Mouse (Mus musculus) monocyte, adult 5-6 weeks (primary cell): ENCODE data around the gene Tcf15. TPM values are rescaled to one million over a fixed set of nuclear protein-coding genes. Genes with fewer than 3 reads are reported as not detected.

ENCODE experiments used
- ATAC-seq: fragments of 153-309, 156-312 bp; replicated peaks from 2 replicates; pipeline ENCODE4 v1.8.0; 2017; ENCODE audit warnings: mild to moderate bottlenecking; ENCODE audit not compliant: low TSS enrichment, insufficient number of reproducible peaks, severe bottlenecking, poor library complexity, low FRiP score
- total RNA-seq: library from RNA; stranded (forward); fragments of 200-1000, 200-491, 200-594 nt; gene quantifications from 3 replicates; pipeline ENCODE4 v1.2.3, GENCODE M21; 2017

The Tcf15 gene
- total RNA-seq, 1 experiment from 2014 or later: not detected

- ATAC-seq: no peak
Measured at GRCm38 (mm10) chr2:152155414-152156208, 12.2 kb downstream of the Tcf15 start.

GRCm38 (mm10) chr2:152156471-152156870 lies 13.1 kb downstream of the Tcf15 start:
- no peak for ATAC-seq

GRCm38 (mm10) chr2:152159487-152159886 lies 16.1 kb downstream of the Tcf15 start:
- ATAC-seq: no peak

GRCm38 (mm10) chr2:152166257-152166656 lies 22.9 kb downstream of the Tcf15 start:
- ATAC-seq: no peak

GRCm38 (mm10) chr2:152167851-152168290 lies 24.5 kb downstream of the Tcf15 start:
- ATAC-seq: no peak

- no peak for ATAC-seq
Measured at GRCm38 (mm10) chr2:152169377-152169776, 26.0 kb downstream of the Tcf15 start.

GRCm38 (mm10) chr2:152174861-152175260 lies 31.5 kb downstream of the Tcf15 start:
- no peak for ATAC-seq

- no peak for ATAC-seq
Measured at GRCm38 (mm10) chr2:152176659-152177058, 33.3 kb downstream of the Tcf15 start.

GRCm38 (mm10) chr2:152177162-152177805 lies 33.9 kb downstream of the Tcf15 start:
- no peak for ATAC-seq

- no peak for ATAC-seq
Measured at GRCm38 (mm10) chr2:152177806-152178170, 34.4 kb downstream of the Tcf15 start.

GRCm38 (mm10) chr2:152178345-152178744 lies 35.0 kb downstream of the Tcf15 start:
- ATAC-seq: no peak

GRCm38 (mm10) chr2:152179301-152179700 lies 35.9 kb downstream of the Tcf15 start:
- ATAC-seq: no peak

GRCm38 (mm10) chr2:152180323-152180722 lies 37.0 kb downstream of the Tcf15 start:
- ATAC-seq: no peak

- ATAC-seq: no peak; the same call in 1 of the 2 replicates
Measured at GRCm38 (mm10) chr2:152187132-152187531, 43.8 kb downstream of the Tcf15 start.

GRCm38 (mm10) chr2:152189213-152189612 lies 45.9 kb downstream of the Tcf15 start:
- ATAC-seq: no peak

GRCm38 (mm10) chr2:152189640-152190039 lies 46.3 kb downstream of the Tcf15 start:
- no peak for ATAC-seq

- ATAC-seq: no peak
Measured at GRCm38 (mm10) chr2:152190161-152190560, 46.8 kb downstream of the Tcf15 start.

GRCm38 (mm10) chr2:152192591-152193345 lies 49.4 kb downstream of the Tcf15 start:
- no peak for ATAC-seq

GRCm38 (mm10) chr2:152193346-152193710 lies 50.0 kb downstream of the Tcf15 start:
- ATAC-seq: no peak
